Mouse (Mus musculus) hindbrain, embryonic 15.5 days (tissue): ENCODE data around the gene Olfr1129. TPM values are rescaled to one million over a fixed set of nuclear protein-coding genes. Genes with fewer than 3 reads are reported as not detected.
A peak's percentile ranks its signal among the peaks of the same experiment; 100 is the strongest.
"Not testable (repeated sequence)": the region's sequence is repeated elsewhere in the genome, so short reads cannot be mapped to it uniquely, and the experiment has no call there.

ENCODE experiments used
- ATAC-seq: fragments of 200-750 bp; cut with Nextera tagmentation; 2 replicates; pipeline ENCODE4 v1.8.0; 2017; ENCODE audit warnings: low read depth, moderate number of reproducible peaks, moderate TSS enrichment; ENCODE audit not compliant: low FRiP score
- H3K27ac ChIP-seq: fragments of 300-500 bp; sonication (generic); replicated peaks from 2 replicates; pipeline ENCODE4 v1.5.1; 2015; ENCODE audit warnings: mild to moderate bottlenecking, inconsistent platforms
- H3K27me3 ChIP-seq: fragments of 300-500 bp; sonication (generic); 2 replicates; pipeline ENCODE4 v1.6.1; 2015; ENCODE audit warnings: control low read depth, inconsistent platforms
- H3K36me3 ChIP-seq: fragments of 300-500 bp; sonication (generic); 2 replicates; pipeline ENCODE4 v1.6.1; 2015; ENCODE audit warnings: control low read depth, inconsistent platforms
- H3K4me1 ChIP-seq: fragments of 300-500 bp; sonication (generic); replicated peaks from 2 replicates; pipeline ENCODE4 v1.6.1; 2015; ENCODE audit warnings: control low read depth, inconsistent platforms
- H3K4me2 ChIP-seq: fragments of 300-500 bp; sonication (generic); 2 replicates; pipeline ENCODE4 v1.6.1; 2015; ENCODE audit warnings: moderate library complexity, mild to moderate bottlenecking, inconsistent platforms
- H3K4me3 ChIP-seq: fragments of 300-500 bp; sonication (generic); 2 replicates; pipeline ENCODE4 v1.5.1; 2015; ENCODE audit warnings: mild to moderate bottlenecking, inconsistent platforms
- H3K9ac ChIP-seq: fragments of 300-500 bp; sonication (generic); 2 replicates; pipeline ENCODE4 v1.6.1; 2015; ENCODE audit warnings: inconsistent platforms
- H3K9me3 ChIP-seq: fragments of 300-500 bp; sonication (generic); 2 replicates; pipeline ENCODE4 v1.6.1; 2016; ENCODE audit warnings: control low read depth, inconsistent platforms
- WGBS: fragments of 180-500 bp; shearing (Covaris S2); methylation state at CpG from one replicate; pipeline ENCODE4 v1.1.7; 2015; 5-methylcytosine and 5-hydroxymethylcytosine counted together
- polyA plus RNA-seq: library from polyadenylated mRNA; unstranded; fragments of >200 nt; fragmentation: Nextera tagmentation; extraction: Ambion mirVana; gene quantifications from 2 replicates; pipeline ENCODE4 v1.2.1, GENCODE M21; 2015

The Olfr1129 gene
- not detected in 2 replicates for polyA plus RNA-seq

GRCm38 (mm10) chr2:87573602-87574001 lies at the start of gene Olfr1129:
Gene Olfr1129 (plus strand): TSS chr2:87573902.
- ATAC-seq, H3K4me1 ChIP-seq: not testable (repeated sequence)
- WGBS, result 73% methylated on average over 1 of the region's 1 CpGs

DNA sequence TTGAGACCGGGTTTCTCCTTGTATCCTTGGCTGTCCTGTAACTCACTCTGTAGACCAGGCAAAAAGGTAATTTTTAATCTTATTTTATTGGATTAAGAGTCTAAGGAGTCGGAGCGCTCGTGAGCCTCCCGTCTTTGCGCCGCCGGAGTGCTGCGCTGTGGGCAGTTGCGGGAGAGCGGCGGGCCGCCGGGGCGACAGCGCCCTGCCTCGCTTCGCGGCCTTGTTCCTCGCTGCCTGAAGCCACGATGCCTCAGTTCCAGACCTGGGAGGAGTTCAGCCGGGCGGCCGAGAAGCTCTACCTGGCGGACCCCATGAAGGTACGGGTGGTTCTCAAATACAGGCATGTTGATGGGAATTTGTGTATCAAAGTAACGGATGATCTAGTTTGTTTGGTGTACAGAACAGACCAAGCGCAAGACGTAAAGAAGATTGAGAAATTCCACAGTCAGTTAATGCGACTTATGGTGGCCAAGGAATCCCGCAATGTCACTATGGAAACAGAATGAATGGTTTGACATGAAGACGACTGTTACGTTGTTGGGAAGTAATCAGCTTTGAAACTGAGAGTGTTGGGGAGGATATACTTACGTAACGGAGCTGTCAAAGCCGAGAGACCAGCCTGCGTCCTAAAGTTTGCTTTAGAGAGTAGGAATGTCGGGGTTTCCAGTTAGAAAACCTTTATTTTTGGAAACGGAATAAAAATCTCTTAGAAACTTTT lies 47.6 kb upstream of the Olfr1129 start:
- not testable (repeated sequence) for H3K36me3 ChIP-seq, H3K27me3 ChIP-seq, H3K9ac ChIP-seq, H3K4me1 ChIP-seq, H3K9me3 ChIP-seq, H3K27ac ChIP-seq
- peak overlapping the region; percentile 55 for H3K4me2 ChIP-seq
- ATAC-seq, result peak; percentile 68
- 28% methylated on average over 39 of the region's 39 CpGs for WGBS
- H3K4me3 ChIP-seq, result peak overlapping the region; percentile 36

More at GRCm38 (mm10) chr2:87573602-87574001, at the start of gene Olfr1129:
- not testable (repeated sequence) for H3K27me3 ChIP-seq, H3K4me3 ChIP-seq, H3K27ac ChIP-seq, H3K9ac ChIP-seq, H3K36me3 ChIP-seq, H3K4me2 ChIP-seq, H3K9me3 ChIP-seq

- Histone ChIP-seq H3K27me3 (no peaks in the 10 kb centered on the region), H3K4me3 (no peak within 1 kb of the TSS), H3K36me3 (no peaks in the 10 kb centered on the region), H3K9me3 (no peaks in the 10 kb centered on the region), H3K4me1 (no peaks in the 10 kb centered on the region), H3K27ac (no peak within 1 kb of the TSS), H3K9ac (no peak within 1 kb of the TSS), H3K4me2 (no peak within 1 kb of the TSS)
- no peak for ATAC-seq
Measured at GRCm38 (mm10) chr2:87531496-87531895, 42.2 kb upstream of the Olfr1129 start, which contains the start of gene Olfr153. Gene Olfr153 (plus strand): TSS chr2:87531796.

- no peak for ATAC-seq
- no peak overlapping the region for H3K4me3 ChIP-seq
- H3K27me3 ChIP-seq, result no peaks in the 10 kb centered on the region
- no peak overlapping the region for H3K4me2 ChIP-seq
- H3K27ac ChIP-seq, result no peak overlapping the region
- no peaks in the 10 kb centered on the region for H3K4me1 ChIP-seq
- H3K36me3 ChIP-seq, result no peaks in the 10 kb centered on the region
- H3K9me3 ChIP-seq, result no peaks in the 10 kb centered on the region
- 62% methylated on average over 2 of the region's 2 CpGs for WGBS
- no peak overlapping the region for H3K9ac ChIP-seq
Measured at GRCm38 (mm10) chr2:87534826-87535225, 38.9 kb upstream of the Olfr1129 start.

DNA sequence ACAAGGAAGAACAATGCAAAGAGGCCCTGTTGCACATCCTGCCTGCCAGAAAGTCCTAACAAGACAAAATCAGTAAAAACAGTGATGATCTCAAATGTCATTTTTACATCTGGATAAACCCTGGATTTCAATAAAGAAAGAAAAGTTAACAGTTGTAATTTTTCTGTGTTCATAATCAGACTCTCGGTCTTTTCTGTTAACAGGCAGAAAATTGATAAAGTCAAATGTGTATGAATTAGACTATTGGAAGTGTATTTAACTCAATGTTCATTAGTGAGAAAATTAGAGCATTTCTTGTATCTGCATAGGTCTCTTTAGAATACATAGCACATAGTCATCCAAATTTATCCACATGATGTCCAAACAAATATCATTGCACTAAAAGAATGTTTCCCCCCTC lies 28.3 kb upstream of the Olfr1129 start, which contains the start of gene Olfr1128:
TSS of gene Olfr1128 (minus strand) at position 101 of the 400 bp plus-strand sequence.
- Histone ChIP-seq H3K4me2 (no peak within 1 kb of the TSS), H3K9me3 (no peaks in the 10 kb centered on the region), H3K36me3 (no peaks in the 10 kb centered on the region), H3K4me3 (no peak within 1 kb of the TSS), H3K4me1 (no peaks in the 10 kb centered on the region), H3K9ac (no peak within 1 kb of the TSS), H3K27ac (no peak within 1 kb of the TSS), H3K27me3 (no peaks in the 10 kb centered on the region)
- 90% methylated on average over 1 of the region's 1 CpGs for WGBS
- no peak for ATAC-seq

DNA sequence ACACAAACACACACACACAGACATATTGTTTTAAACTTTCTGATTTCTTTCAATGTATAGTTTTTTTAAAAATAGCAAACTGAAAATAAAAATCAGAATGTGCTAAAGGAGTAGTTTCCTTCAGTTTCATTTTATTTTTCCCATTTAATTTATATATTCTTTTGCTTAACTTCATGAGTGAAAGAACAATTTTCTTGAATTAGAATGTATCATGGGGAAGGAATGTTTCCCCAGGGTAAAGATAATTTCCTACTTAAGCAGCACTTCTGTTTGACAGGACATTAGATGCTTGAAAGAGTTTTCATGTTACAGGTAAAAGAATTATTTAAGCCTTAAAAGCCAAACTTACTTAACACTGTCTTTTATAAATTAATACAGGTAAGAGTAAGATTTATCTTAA lies 32.2 kb downstream of the Olfr1129 start, which contains the start of gene Olfr1130:
TSS of gene Olfr1130 (plus strand) at position 301 of the 400 bp plus-strand sequence.
- not testable (repeated sequence) for H3K36me3 ChIP-seq, H3K27ac ChIP-seq, H3K4me2 ChIP-seq, H3K9ac ChIP-seq, ATAC-seq, H3K4me1 ChIP-seq, H3K27me3 ChIP-seq, H3K4me3 ChIP-seq, H3K9me3 ChIP-seq

DNA sequence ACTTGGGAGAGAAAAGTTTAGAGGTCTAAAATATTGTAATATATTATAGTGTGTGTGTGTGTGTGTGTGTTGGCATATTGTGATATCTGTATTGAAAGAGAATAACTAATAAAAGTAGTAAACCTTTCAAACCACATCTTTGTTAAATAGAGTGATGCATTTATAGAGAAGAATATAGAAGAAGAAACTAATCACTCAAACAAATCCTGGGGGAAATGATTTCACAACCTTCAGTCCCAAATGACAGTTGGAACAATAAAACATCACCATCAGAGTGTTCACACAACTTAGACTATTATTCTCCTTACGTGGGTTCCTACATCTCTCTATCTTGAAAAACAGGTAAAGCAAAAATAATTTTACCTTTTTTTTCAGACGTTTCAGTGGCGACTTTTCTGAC lies 53.1 kb downstream of the Olfr1129 start, which contains the start of gene Olfr1131:
TSS of gene Olfr1131 (plus strand) at position 301 of the 400 bp plus-strand sequence.
- WGBS, result 67% methylated on average over 3 of the region's 3 CpGs
- no peak for ATAC-seq

More for the DNA sequence above, 53.1 kb downstream of the Olfr1129 start, which contains the start of gene Olfr1131:
- Histone ChIP-seq H3K9ac (no peak within 1 kb of the TSS), H3K27ac (no peak within 1 kb of the TSS), H3K4me1 (no peaks in the 10 kb centered on the region), H3K36me3 (no peaks in the 10 kb centered on the region), H3K4me2 (no peak within 1 kb of the TSS), H3K9me3 (no peaks in the 10 kb centered on the region), H3K4me3 (no peak within 1 kb of the TSS), H3K27me3 (no peaks in the 10 kb centered on the region)

Other genes starting within 250 kb of the Olfr1129 start
- gene Olfr1120, start 219.1 kb upstream of the Olfr1129 start, polyA plus RNA-seq, result not detected in 2 replicates
- gene Olfr1121, start 204.0 kb upstream of the Olfr1129 start, polyA plus RNA-seq, result not detected in 2 replicates
- not detected in 2 replicates for gene Olfr1122, start 188.1 kb upstream of the Olfr1129 start, polyA plus RNA-seq
- not detected in 2 replicates for gene Olfr1123, start 157.3 kb upstream of the Olfr1129 start, polyA plus RNA-seq
- 0.07 and 0.10 TPM in 2 replicates for gene Olfr1124, start 143.6 kb upstream of the Olfr1129 start, polyA plus RNA-seq
- not detected in 2 replicates for gene Olfr1126, start 119.9 kb upstream of the Olfr1129 start, polyA plus RNA-seq
- not detected in 2 replicates for gene Pramel7, start 76.8 kb upstream of the Olfr1129 start, polyA plus RNA-seq
- gene Pramel6, start 67.3 kb upstream of the Olfr1129 start, polyA plus RNA-seq, result not detected in 2 replicates
- not detected in 2 replicates for gene Olfr153, start 42.1 kb upstream of the Olfr1129 start, polyA plus RNA-seq
- not detected in 2 replicates for gene Olfr1128, start 28.4 kb upstream of the Olfr1129 start, polyA plus RNA-seq
- gene Olfr1130, start 32.3 kb downstream of the Olfr1129 start, polyA plus RNA-seq, result not detected in 2 replicates
- not detected in 2 replicates for gene Olfr1131, start 53.2 kb downstream of the Olfr1129 start, polyA plus RNA-seq
- not detected in 2 replicates for gene Olfr1132, start 63.6 kb downstream of the Olfr1129 start, polyA plus RNA-seq
- not detected in 2 replicates for gene Olfr1133, start 73.5 kb downstream of the Olfr1129 start, polyA plus RNA-seq
- not detected in 2 replicates for gene Olfr1134, start 84.6 kb downstream of the Olfr1129 start, polyA plus RNA-seq
- not detected in 2 replicates for gene Olfr1135, start 99.8 kb downstream of the Olfr1129 start, polyA plus RNA-seq
- gene Olfr1136, start 120.0 kb downstream of the Olfr1129 start, polyA plus RNA-seq, result not detected in 2 replicates
- not detected in 2 replicates for gene Olfr1137, start 139.3 kb downstream of the Olfr1129 start, polyA plus RNA-seq
- not detected in 2 replicates for gene Olfr1138, start 166.1 kb downstream of the Olfr1129 start, polyA plus RNA-seq
- gene Olfr1140, start 169.8 kb downstream of the Olfr1129 start, polyA plus RNA-seq, result not detected in 2 replicates
- gene Olfr1141, start 180.1 kb downstream of the Olfr1129 start, polyA plus RNA-seq, result not detected in 2 replicates
- gene Olfr152, start 205.6 kb downstream of the Olfr1129 start, polyA plus RNA-seq, result not detected in 2 replicates
- gene Olfr1143, start 226.7 kb downstream of the Olfr1129 start, polyA plus RNA-seq, result not detected in 2 replicates
- gene Olfr1145, start 235.9 kb downstream of the Olfr1129 start, polyA plus RNA-seq, result not detected in 2 replicates